Mouse (Mus musculus) hindbrain, postnatal 0 days (tissue): ENCODE measurements around the gene Kank2. TPM values are rescaled to one million over a fixed set of nuclear protein-coding genes. Genes with fewer than 3 reads are reported as not detected.

Experiments
- ATAC-seq: fragments of 200-750 bp; cut with Nextera tagmentation; 2 replicates; pipeline ENCODE4 v1.8.0; 2017; ENCODE audit warnings: mild to moderate bottlenecking, moderate TSS enrichment, moderate library complexity
- DNase-seq: peaks from one replicate; pipeline ENCODE4 v3.0.0-alpha.2; 2015; ENCODE audit warnings: low spot score
- H3K27ac ChIP-seq: fragments of 300-500 bp; sonication (generic); 2 replicates; pipeline ENCODE4 v1.5.1; 2014; ENCODE audit warnings: mild to moderate bottlenecking
- H3K27me3 ChIP-seq: fragments of 300-500 bp; sonication (generic); 2 replicates; pipeline ENCODE4 v1.6.1; 2014; ENCODE audit warnings: low read length, mixed read lengths; ENCODE audit not compliant: insufficient read depth
- H3K36me3 ChIP-seq: fragments of 300-500 bp; sonication (generic); 2 replicates; pipeline ENCODE4 v1.6.1; 2014; ENCODE audit warnings: low read length, mixed read lengths; ENCODE audit not compliant: insufficient read depth
- H3K4me1 ChIP-seq: fragments of 300-500 bp; sonication (generic); 2 replicates; pipeline ENCODE4 v1.6.1; 2014; ENCODE audit warnings: antibody characterized with exemption, low read length, mixed read lengths; ENCODE audit not compliant: insufficient read depth
- H3K4me2 ChIP-seq: fragments of 300-500 bp; sonication (generic); 2 replicates; pipeline ENCODE4 v1.6.1; 2014; ENCODE audit warnings: low read depth, mild to moderate bottlenecking, low read length, moderate library complexity, mixed read lengths
- H3K4me3 ChIP-seq: fragments of 300-500 bp; sonication (generic); 2 replicates; pipeline ENCODE4 v1.5.1; 2014; ENCODE audit warnings: low read length
- H3K9ac ChIP-seq: fragments of 300-500 bp; sonication (generic); replicated peaks from 2 replicates; pipeline ENCODE4 v1.6.1; 2014; ENCODE audit warnings: mild to moderate bottlenecking, low read length, moderate library complexity, mixed read lengths
- H3K9me3 ChIP-seq: fragments of 300-500 bp; sonication (generic); 2 replicates; pipeline ENCODE4 v1.6.1; 2016; ENCODE audit warnings: low read length, mixed read lengths
- CTCF ChIP-seq: IDR thresholded peaks from 2 replicates; pipeline ENCODE4 v1.5.1; 2016; ENCODE audit warnings: antibody characterized with exemption, control low read depth, low read depth
- WGBS: fragments of 180-500 bp; shearing (Covaris S2); extraction: QIAGEN DNeasy Blood & Tissue Kit; methylation state at CpG from one replicate; pipeline ENCODE4 v1.1.7; 2014; 5-methylcytosine and 5-hydroxymethylcytosine counted together
- polyA plus RNA-seq: library from polyadenylated mRNA; unstranded; fragments of >200 nt; fragmentation: Nextera tagmentation; extraction: Ambion mirVana; gene quantifications from 2 replicates; pipeline ENCODE4 v1.2.1, GENCODE M21; 2015
- total RNA-seq: library from RNA; depleted of rRNA; stranded (reverse); fragments of >200 nt; gene quantifications from 2 replicates; pipeline ENCODE4 v1.2.3, GENCODE M21; 2014

Kank2 gene
- total and polyA plus RNA-seq, 2 experiments from 2014 or later = 3.1 to 19.1 TPM

DNA sequence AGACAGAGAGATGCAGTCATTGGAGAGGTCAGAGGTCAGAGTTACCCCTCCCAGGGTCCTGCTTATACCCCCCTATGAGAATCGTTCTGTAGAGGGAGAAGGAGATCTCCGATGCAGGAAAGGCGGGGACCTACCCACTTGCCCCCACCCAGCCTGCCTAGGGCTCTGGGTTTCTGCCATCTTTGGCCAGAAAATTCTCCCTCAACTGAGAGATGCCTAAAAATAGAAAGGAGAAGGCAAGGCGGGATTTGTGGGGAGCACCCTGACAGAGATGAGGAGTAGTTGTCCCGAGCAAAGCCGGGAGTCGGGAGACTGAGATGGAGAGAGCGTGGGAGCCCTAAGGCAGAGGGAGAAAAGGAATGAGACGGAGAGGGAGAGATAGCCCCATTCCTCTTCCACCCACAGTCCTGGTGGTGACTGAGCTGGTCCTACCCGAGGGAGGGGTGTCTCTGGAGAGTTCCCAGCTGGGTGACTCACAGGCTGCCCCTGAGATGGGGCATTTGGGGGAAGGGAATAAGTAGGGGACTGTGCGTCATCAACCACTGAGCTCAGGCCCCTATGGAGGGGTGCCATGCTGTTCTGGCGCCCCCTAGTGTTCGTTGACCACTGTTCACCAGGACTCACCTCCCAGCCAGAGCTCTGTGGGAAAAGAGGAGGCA lies 5.6 kb upstream of the Kank2 start:
- no peaks in the 10 kb centered on the region for H3K9me3 ChIP-seq
- WGBS = 40% methylated on average over 13 of the region's 13 CpGs
- DNase-seq (peak; percentile 85), ATAC-seq (peak; percentile 92)
- H3K4me1 ChIP-seq = no peaks in the 10 kb centered on the region
- no peak overlapping the region for H3K27ac ChIP-seq
- no peak overlapping the region for H3K4me3 ChIP-seq
- H3K4me2 ChIP-seq = no peak overlapping the region
- no peak overlapping the region for H3K9ac ChIP-seq
- no peaks in the 10 kb centered on the region for H3K36me3 ChIP-seq
- H3K27me3 ChIP-seq = no peaks in the 10 kb centered on the region
- TF ChIP-seq CTCF = peak; percentile 92

- H3K9me3 ChIP-seq = no peaks in the 10 kb centered on the region
- DNase-seq = no peak
- H3K27ac ChIP-seq = no peak overlapping the region
- no peak overlapping the region for H3K9ac ChIP-seq
- no peak for ATAC-seq
- H3K27me3 ChIP-seq = no peaks in the 10 kb centered on the region
- H3K4me1 ChIP-seq = no peaks in the 10 kb centered on the region
- H3K36me3 ChIP-seq = no peaks in the 10 kb centered on the region
- TF ChIP-seq CTCF = no peak
- H3K4me2 ChIP-seq = no peak overlapping the region
- 90% methylated on average over 7 of the region's 7 CpGs for WGBS
- H3K4me3 ChIP-seq = no peak overlapping the region
Measured at GRCm38 (mm10) chr9:21801591-21801990, 3.0 kb upstream of the Kank2 start.

- Histone ChIP-seq H3K4me1 (no peaks in the 10 kb centered on the region), H3K36me3 (no peaks in the 10 kb centered on the region), H3K4me2 (no peak overlapping the region), H3K9ac (no peak overlapping the region), H3K4me3 (no peak overlapping the region), H3K9me3 (no peaks in the 10 kb centered on the region), H3K27me3 (no peaks in the 10 kb centered on the region), H3K27ac (no peak overlapping the region)
- TF ChIP-seq CTCF = no peak
- 74% methylated on average over 7 of the region's 7 CpGs for WGBS
- ATAC-seq (no peak), DNase-seq (no peak)
Measured at GRCm38 (mm10) chr9:21801121-21801520, 2.6 kb upstream of the Kank2 start.

- H3K4me1 ChIP-seq = no peaks in the 10 kb centered on the region
- no peak for DNase-seq
- H3K4me2 ChIP-seq = peak overlapping the region; percentile 80
- H3K9me3 ChIP-seq = no peaks in the 10 kb centered on the region
- no peak for ATAC-seq
- 64% methylated on average over 3 of the region's 3 CpGs for WGBS
- H3K27ac ChIP-seq = no peak overlapping the region
- no peaks in the 10 kb centered on the region for H3K27me3 ChIP-seq
- TF ChIP-seq CTCF = no peak
- peak overlapping the region; percentile 69 for H3K4me3 ChIP-seq
- peak overlapping the region; percentile 59; the same call in 1 of the 2 replicates for H3K9ac ChIP-seq
- H3K36me3 ChIP-seq = no peaks in the 10 kb centered on the region
Measured at GRCm38 (mm10) chr9:21799010-21799350, 436 bp upstream of the Kank2 start.

DNA sequence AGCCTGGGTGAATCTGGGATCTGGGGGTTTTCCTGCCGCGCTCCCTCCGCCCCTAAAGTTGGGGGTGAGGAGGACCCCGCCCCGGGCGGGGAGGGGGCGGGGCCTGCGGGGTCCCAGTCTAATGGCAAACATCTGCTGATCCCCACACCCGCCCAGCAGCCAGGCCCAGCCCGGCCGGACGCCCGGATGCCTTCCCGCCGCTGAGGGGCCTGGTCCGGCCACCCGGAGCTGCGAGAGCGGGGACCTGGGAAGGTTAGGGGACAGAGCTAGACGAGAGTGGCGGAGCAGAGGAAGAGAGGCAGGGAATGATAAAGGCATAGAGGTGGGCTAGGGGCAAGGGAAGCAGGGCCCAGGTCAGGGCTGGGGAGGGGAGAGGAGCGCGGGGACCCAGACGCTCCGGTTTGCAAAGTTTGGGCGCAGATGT lies 611 bp downstream of the Kank2 start:
- Histone ChIP-seq H3K4me1 (no peaks in the 10 kb centered on the region), H3K4me3 (peak overlapping the region; percentile 69), H3K4me2 (peak overlapping the region; percentile 80), H3K9me3 (no peaks in the 10 kb centered on the region), H3K36me3 (no peaks in the 10 kb centered on the region), H3K27ac (peak overlapping the region; percentile 76), H3K9ac (peak overlapping the region; percentile 59), H3K27me3 (no peaks in the 10 kb centered on the region)
- TF ChIP-seq CTCF = no peak
- DNase-seq (peak; percentile 38), ATAC-seq (peak; percentile 41)
- under 1% methylated on average over 25 of the region's 26 CpGs for WGBS

GRCm38 (mm10) chr9:21796919-21797318 lies 1.6 kb downstream of the Kank2 start:
- WGBS = 68% methylated on average over 3 of the region's 3 CpGs
- H3K4me2 ChIP-seq = 0 out of 2 replicates have a peak overlapping the region, but pooled peaks have one; percentile 80
- no peak for TF ChIP-seq CTCF
- ATAC-seq (no peak), DNase-seq (no peak)
- no peaks in the 10 kb centered on the region for H3K27me3 ChIP-seq
- no peak overlapping the region; the same call in 1 of the 2 replicates for H3K27ac ChIP-seq
- 0 out of 2 replicates have a peak overlapping the region, but pooled peaks have one; percentile 14 for H3K9ac ChIP-seq
- H3K4me3 ChIP-seq = no peak overlapping the region
- H3K9me3 ChIP-seq = no peaks in the 10 kb centered on the region
- H3K36me3 ChIP-seq = no peaks in the 10 kb centered on the region
- no peaks in the 10 kb centered on the region for H3K4me1 ChIP-seq

GRCm38 (mm10) chr9:21796259-21796658 lies 2.3 kb downstream of the Kank2 start:
- no peak for DNase-seq
- no peak overlapping the region for H3K9ac ChIP-seq
- no peak overlapping the region for H3K4me3 ChIP-seq
- H3K27ac ChIP-seq = no peak overlapping the region
- H3K4me1 ChIP-seq = no peaks in the 10 kb centered on the region
- H3K9me3 ChIP-seq = no peaks in the 10 kb centered on the region
- no peaks in the 10 kb centered on the region for H3K36me3 ChIP-seq
- no peak for ATAC-seq
- WGBS = 66% methylated on average over 3 of the region's 3 CpGs
- H3K27me3 ChIP-seq = no peaks in the 10 kb centered on the region
- peak overlapping the region; percentile 5; the same call in 1 of the 2 replicates for H3K4me2 ChIP-seq
- TF ChIP-seq CTCF = no peak
